Mouse (Mus musculus): Measurements from ENCODE around the gene Adgrg2.
A peak's percentile ranks its signal among the peaks of the same experiment; 100 is the strongest.

The Adgrg2 gene

GRCm38 (mm10) chrX:160502048-160503041 lies 111.9 kb downstream of the Adgrg2 start, which contains the start of gene Phka2:
Gene Phka2 (plus strand): TSS chrX:160502166.
- peak; percentile 72 for DNase-seq (ENCODE audit: low read depth)

DNA sequence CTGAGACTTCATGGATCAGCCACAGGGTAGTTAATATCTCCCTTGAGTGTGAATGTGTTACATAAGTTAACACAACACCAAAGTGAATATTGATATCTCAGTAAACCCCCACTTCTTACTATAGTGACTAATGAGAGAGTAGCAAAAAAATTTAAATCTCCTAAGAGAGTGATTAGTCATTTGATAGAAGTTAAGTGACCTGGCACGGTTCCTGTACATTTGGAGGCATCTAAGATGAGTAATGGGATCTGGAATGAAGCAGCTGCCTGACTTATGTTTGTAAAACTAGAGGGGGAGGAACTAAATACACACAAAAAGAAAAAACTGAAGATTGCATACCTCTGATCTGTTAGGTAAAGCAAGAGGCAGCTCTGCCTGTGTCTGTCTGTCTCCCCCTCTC lies 118.6 kb downstream of the Adgrg2 start:
- DNase-seq (ENCODE audit: low read depth) = no peak

GRCm38 (mm10) chrX:160510197-160510596 lies 119.7 kb downstream of the Adgrg2 start:
- no peak for DNase-seq (ENCODE audit: low read depth)

GRCm38 (mm10) chrX:160516027-160516426 lies 125.5 kb downstream of the Adgrg2 start:
- DNase-seq (ENCODE audit: low read depth) = no peak

GRCm38 (mm10) chrX:160542772-160543171 lies 152.3 kb downstream of the Adgrg2 start:
- no peak for DNase-seq (ENCODE audit: low read depth)

All from c-Kit-positive CD71-positive TER-119-negative erythroid progenitor cells, embryonic 14.5 days (primary cell).